Mouse (Mus musculus) heart, embryonic 10.5 days (tissue): ENCODE measurements around the gene Rpp14. TPM values are rescaled to one million over a fixed set of nuclear protein-coding genes. Genes with fewer than 3 reads are reported as not detected.

ENCODE experiments used
- DNase-seq: peaks from one replicate; pipeline ENCODE4 v3.0.0-alpha.2; 2017; ENCODE audit warnings: low spot score
- H3K27ac ChIP-seq: fragments of 300-500 bp; sonication (generic); 2 replicates; pipeline ENCODE4 v1.5.1; 2016; ENCODE audit warnings: mild to moderate bottlenecking
- H3K27me3 ChIP-seq: fragments of 300-500 bp; sonication (generic); 2 replicates; pipeline ENCODE4 v1.6.1; 2016; ENCODE audit warnings: mild to moderate bottlenecking; ENCODE audit not compliant: poor library complexity, insufficient read depth, severe bottlenecking
- H3K36me3 ChIP-seq: fragments of 300-500 bp; sonication (generic); 2 replicates; pipeline ENCODE4 v1.6.1; 2016; ENCODE audit warnings: mild to moderate bottlenecking, moderate library complexity
- H3K4me1 ChIP-seq: fragments of 300-500 bp; sonication (generic); 2 replicates; pipeline ENCODE4 v1.6.1; 2016; ENCODE audit warnings: mild to moderate bottlenecking
- H3K4me3 ChIP-seq: fragments of 300-500 bp; sonication (generic); 2 replicates; pipeline ENCODE4 v1.5.1; 2016; ENCODE audit warnings: mild to moderate bottlenecking, moderate library complexity
- H3K9me3 ChIP-seq: fragments of 300-500 bp; sonication (generic); 2 replicates; pipeline ENCODE4 v1.6.1; 2016; ENCODE audit warnings: mild to moderate bottlenecking, moderate library complexity
- WGBS: fragments of 180-500 bp; shearing (Covaris S2); methylation state at CpG from one replicate; pipeline ENCODE4 v1.1.7; 2016; 5-methylcytosine and 5-hydroxymethylcytosine counted together
- polyA plus RNA-seq: library from polyadenylated mRNA; unstranded; fragments of >200 nt; fragmentation: Nextera tagmentation; extraction: Ambion mirVana; gene quantifications from 2 replicates; pipeline ENCODE4 v1.2.1, GENCODE M21; 2016

Rpp14 gene
- 40.9 and 43.5 TPM in 2 replicates for polyA plus RNA-seq

- no peaks in the 10 kb centered on the region for H3K27me3 ChIP-seq
- no peaks in the 10 kb centered on the region for H3K9me3 ChIP-seq
- peak; percentile 97 for DNase-seq
- peaks cover 12% of the 10 kb centered on the region for H3K4me1 ChIP-seq
- peak within 1 kb of the TSS; percentile 83 for H3K4me3 ChIP-seq
- H3K27ac ChIP-seq, result peak within 1 kb of the TSS; percentile 97
- H3K36me3 ChIP-seq, result peaks cover 18% of the 10 kb centered on the region
- under 1% methylated on average over 47 of the region's 47 CpGs for WGBS
Measured at GRCm38 (mm10) chr14:8080165-8080679, at the start of gene Rpp14. Rpp14 (plus strand) TSS chr14:8080367.

- Histone ChIP-seq H3K27ac (peak overlapping the region; percentile 24; the same call in 1 of the 2 replicates), H3K4me3 (no peak overlapping the region), H3K4me1 (peaks cover 8% of the 10 kb centered on the region; the same call in 1 of the 2 replicates), H3K27me3 (no peaks in the 10 kb centered on the region), H3K36me3 (no peaks in the 10 kb centered on the region), H3K9me3 (no peaks in the 10 kb centered on the region)
- DNase-seq, result peak; percentile 62
- 57% methylated on average over 4 of the region's 4 CpGs for WGBS
Measured at GRCm38 (mm10) chr14:8030535-8030934, 49.6 kb upstream of the Rpp14 start.

GRCm38 (mm10) chr14:8032087-8032944 is 47.9 kb upstream of the Rpp14 start:
- Histone ChIP-seq H3K4me1 (peaks cover 8% of the 10 kb centered on the region; the same call in 1 of the 2 replicates), H3K36me3 (no peaks in the 10 kb centered on the region), H3K27ac (no peak overlapping the region), H3K27me3 (no peaks in the 10 kb centered on the region), H3K9me3 (no peaks in the 10 kb centered on the region), H3K4me3 (no peak overlapping the region)
- WGBS, result 69% methylated on average over 13 of the region's 13 CpGs
- DNase-seq, result peak; percentile 69

- DNase-seq, result peak; percentile 3
- no peaks in the 10 kb centered on the region for H3K27me3 ChIP-seq
- no peaks in the 10 kb centered on the region for H3K36me3 ChIP-seq
- no peaks in the 10 kb centered on the region for H3K9me3 ChIP-seq
- H3K4me1 ChIP-seq, result peaks cover 8% of the 10 kb centered on the region; the same call in 1 of the 2 replicates
- no peak overlapping the region for H3K4me3 ChIP-seq
- WGBS, result 85% methylated on average over 5 of the region's 5 CpGs
- H3K27ac ChIP-seq, result no peak overlapping the region
Measured at GRCm38 (mm10) chr14:8034561-8034960, 45.6 kb upstream of the Rpp14 start.

- no peak for DNase-seq
- Histone ChIP-seq H3K4me1 (no peaks in the 10 kb centered on the region; the same call in 1 of the 2 replicates), H3K36me3 (no peaks in the 10 kb centered on the region), H3K9me3 (no peaks in the 10 kb centered on the region), H3K4me3 (no peak overlapping the region), H3K27ac (no peak overlapping the region), H3K27me3 (no peaks in the 10 kb centered on the region)
- 82% methylated on average over 6 of the region's 6 CpGs for WGBS
Measured at GRCm38 (mm10) chr14:8035951-8036350, 44.2 kb upstream of the Rpp14 start.

- peak; percentile 57 for DNase-seq
- H3K4me3 ChIP-seq, result no peak overlapping the region
- no peaks in the 10 kb centered on the region for H3K9me3 ChIP-seq
- no peaks in the 10 kb centered on the region for H3K36me3 ChIP-seq
- H3K4me1 ChIP-seq, result no peaks in the 10 kb centered on the region; the same call in 1 of the 2 replicates
- WGBS, result 73% methylated on average over 5 of the region's 5 CpGs
- H3K27me3 ChIP-seq, result no peaks in the 10 kb centered on the region
- no peak overlapping the region for H3K27ac ChIP-seq
Measured at GRCm38 (mm10) chr14:8036406-8036805, 43.8 kb upstream of the Rpp14 start.

DNA sequence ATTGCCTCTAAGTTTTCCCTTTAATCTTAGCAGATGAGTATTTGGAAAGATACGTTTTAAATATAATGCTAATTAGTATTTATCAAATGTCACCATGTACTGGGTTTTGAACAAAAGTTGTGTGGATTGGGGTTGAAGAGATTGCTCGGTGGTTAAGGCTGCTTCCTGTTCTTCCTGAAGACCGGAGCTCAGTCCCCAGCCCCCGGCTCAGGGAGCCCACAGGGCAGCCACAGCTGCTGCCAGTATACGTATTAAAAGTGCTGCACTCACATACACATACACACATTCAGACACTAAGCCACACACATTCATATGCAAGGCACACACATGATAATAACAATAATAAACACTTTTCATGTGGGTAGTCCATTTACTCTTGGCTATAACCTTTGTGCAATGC is 42.0 kb upstream of the Rpp14 start:
- peak; percentile 17 for DNase-seq
- Histone ChIP-seq H3K36me3 (no peaks in the 10 kb centered on the region), H3K4me3 (no peak overlapping the region), H3K27ac (no peak overlapping the region), H3K4me1 (no peaks in the 10 kb centered on the region), H3K27me3 (no peaks in the 10 kb centered on the region), H3K9me3 (no peaks in the 10 kb centered on the region)
- 69% methylated on average over 5 of the region's 5 CpGs for WGBS

GRCm38 (mm10) chr14:8038791-8039448 is 41.2 kb upstream of the Rpp14 start:
- 82% methylated on average over 7 of the region's 7 CpGs for WGBS
- DNase-seq, result peak; percentile 33

DNA sequence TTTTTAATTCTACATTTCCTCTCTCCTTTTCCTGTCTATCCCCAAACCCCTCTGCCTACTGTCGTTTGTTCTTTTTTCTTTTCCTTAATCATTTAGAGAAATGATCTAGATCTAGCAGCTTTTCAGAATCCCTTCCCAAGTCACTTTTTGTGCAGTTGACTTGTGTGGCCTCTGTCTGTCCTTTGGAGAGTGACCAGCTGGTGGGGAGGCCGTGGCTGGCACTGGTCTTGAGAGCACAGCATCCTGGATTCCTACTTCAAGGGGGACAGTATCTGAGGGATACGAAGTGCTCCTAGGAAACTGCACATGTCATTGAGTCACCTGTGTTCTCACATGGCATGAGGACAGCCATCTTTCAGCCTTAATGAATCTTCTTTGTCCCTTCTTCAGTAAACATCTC is 40.0 kb upstream of the Rpp14 start:
- H3K27ac ChIP-seq, result no peak overlapping the region
- WGBS, result 66% methylated on average over 3 of the region's 3 CpGs
- H3K4me3 ChIP-seq, result no peak overlapping the region
- H3K9me3 ChIP-seq, result no peaks in the 10 kb centered on the region
- H3K4me1 ChIP-seq, result no peaks in the 10 kb centered on the region
- H3K36me3 ChIP-seq, result no peaks in the 10 kb centered on the region
- no peaks in the 10 kb centered on the region for H3K27me3 ChIP-seq
- peak; percentile 35 for DNase-seq

More at GRCm38 (mm10) chr14:8038791-8039448, 41.2 kb upstream of the Rpp14 start:
- Histone ChIP-seq H3K4me3 (no peak overlapping the region), H3K27me3 (no peaks in the 10 kb centered on the region), H3K4me1 (no peaks in the 10 kb centered on the region), H3K36me3 (no peaks in the 10 kb centered on the region), H3K27ac (no peak overlapping the region), H3K9me3 (no peaks in the 10 kb centered on the region)

DNA sequence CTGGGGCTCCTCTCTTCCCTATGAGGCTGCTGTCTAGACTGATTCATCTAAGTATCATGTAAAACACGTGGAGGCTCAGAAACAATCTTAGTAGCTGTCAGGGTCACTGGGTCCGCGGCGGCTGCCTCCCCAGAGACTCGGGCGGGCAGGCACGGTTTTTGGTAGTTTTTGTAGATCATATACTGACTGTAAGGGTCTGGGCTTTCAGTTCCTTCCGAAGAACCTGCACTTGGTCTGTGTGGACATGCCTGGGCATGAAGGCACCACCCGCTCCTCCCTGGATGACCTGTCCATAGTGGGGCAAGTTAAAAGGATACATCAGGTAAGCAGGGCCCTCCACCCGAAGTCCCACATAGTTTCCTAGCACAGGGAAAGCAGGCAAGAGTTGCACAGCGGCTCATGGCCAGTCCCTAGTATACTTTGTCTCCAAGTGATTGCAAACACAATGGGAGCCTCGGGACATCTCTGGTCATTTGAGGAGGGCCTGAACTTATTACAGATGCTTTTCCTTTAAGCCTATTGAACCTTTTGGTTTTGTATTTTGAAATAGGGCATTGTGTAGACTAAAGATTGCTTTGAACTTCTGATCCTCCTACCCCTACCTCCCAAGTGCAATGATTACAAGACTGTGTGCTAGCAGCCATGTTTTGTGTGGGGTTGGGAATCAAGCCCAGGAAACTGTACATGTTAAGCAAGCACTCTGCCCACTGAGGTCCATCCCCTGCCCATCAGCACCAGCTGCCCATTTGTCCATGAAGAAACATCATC is 39.1 kb upstream of the Rpp14 start:
- DNase-seq, result peak; percentile 54

GRCm38 (mm10) chr14:8042120-8042519 is 38.0 kb upstream of the Rpp14 start:
- Histone ChIP-seq H3K27ac (no peak overlapping the region), H3K4me3 (no peak overlapping the region), H3K27me3 (no peaks in the 10 kb centered on the region), H3K9me3 (no peaks in the 10 kb centered on the region), H3K36me3 (peaks cover 10% of the 10 kb centered on the region; the same call in 1 of the 2 replicates), H3K4me1 (no peaks in the 10 kb centered on the region)
- DNase-seq, result no peak
- 89% methylated on average over 2 of the region's 2 CpGs for WGBS

More for the DNA sequence above, 39.1 kb upstream of the Rpp14 start:
- Histone ChIP-seq H3K4me3 (no peak overlapping the region), H3K36me3 (0 out of 2 replicates have a peak, but pooled peaks cover 4% of the 10 kb centered on the region), H3K4me1 (no peaks in the 10 kb centered on the region), H3K9me3 (no peaks in the 10 kb centered on the region), H3K27me3 (no peaks in the 10 kb centered on the region), H3K27ac (no peak overlapping the region)
- WGBS, result 84% methylated on average over 12 of the region's 12 CpGs

GRCm38 (mm10) chr14:8042577-8042976 is 37.6 kb upstream of the Rpp14 start:
- Histone ChIP-seq H3K36me3 (peaks cover 12% of the 10 kb centered on the region; the same call in 1 of the 2 replicates), H3K27ac (no peak overlapping the region), H3K9me3 (no peaks in the 10 kb centered on the region), H3K27me3 (no peaks in the 10 kb centered on the region), H3K4me1 (no peaks in the 10 kb centered on the region), H3K4me3 (no peak overlapping the region)
- 89% methylated on average over 9 of the region's 9 CpGs for WGBS
- peak; percentile 59 for DNase-seq
